Mouse (Mus musculus) adrenal gland, adult 18-20 months (tissue): Measurements from ENCODE around the gene Phf2. TPM values are rescaled to one million over a fixed set of nuclear protein-coding genes. Genes with fewer than 3 reads are reported as not detected.

Experiments used
- DNase-seq, 2 experiments: peaks; one replicate each; pipeline ENCODE4 v3.0.0; 2021 to 2022; ENCODE audit warnings: low spot score in 2 of 2
- long read RNA-seq, 2 experiments: library from polyadenylated mRNA; stranded (forward); transcript quantifications; one replicate each; pipeline ENCODE4 v2.0.0; 2021
- total RNA-seq, 2 experiments: library from RNA; stranded (reverse); gene quantifications; 1 replicate in 1 of 2; 2 replicates in 1 of 2; pipeline ENCODE4 v1.2.3; 2021

Phf2 gene
- total RNA-seq, result 10 to 100 TPM; 46.7 to 47.4 TPM
- long read RNA-seq, experiment 1, full-length matches to known transcripts, result 2 of 13 reads
- long read RNA-seq, experiment 1, partial matches to known transcripts, result 11 of 13 reads
- long read RNA-seq, experiment 1, other reads (novel, unspliced or antisense), result 0 of 13 reads
- long read RNA-seq, experiment 2, partial matches to known transcripts, result 6 of 10 reads
- long read RNA-seq, experiment 2, other reads (novel, unspliced or antisense), result 4 of 10 reads

GRCm38 (mm10) chr13:48870771-48871731 is at the start of gene Phf2:
TSS of gene Phf2 (minus strand) at chr13:48871119.
- peak; percentile 47 to 50 for DNase-seq

GRCm38 (mm10) chr13:48919756-48920415 is 49.0 kb upstream of the Phf2 start:
- no peak for DNase-seq

- DNase-seq, result no peak
Measured at GRCm38 (mm10) chr13:48917113-48917599, 46.2 kb upstream of the Phf2 start.

GRCm38 (mm10) chr13:48913680-48914079 is 42.8 kb upstream of the Phf2 start:
- peak in 1 of 2 experiments; percentile 61 for DNase-seq

- DNase-seq, result no peak
Measured at GRCm38 (mm10) chr13:48913141-48913540, 42.2 kb upstream of the Phf2 start.

GRCm38 (mm10) chr13:48911426-48911825 is 40.5 kb upstream of the Phf2 start:
- DNase-seq, result no peak

GRCm38 (mm10) chr13:48905458-48905857 is 34.5 kb upstream of the Phf2 start:
- no peak for DNase-seq

GRCm38 (mm10) chr13:48895376-48895775 is 24.5 kb upstream of the Phf2 start:
- DNase-seq, result no peak

GRCm38 (mm10) chr13:48890260-48890960 is 19.5 kb upstream of the Phf2 start:
- no peak for DNase-seq

- DNase-seq, result peak; percentile 97 to 98
Measured at GRCm38 (mm10) chr13:48878534-48878933, 7.6 kb upstream of the Phf2 start.

- no peak for DNase-seq
Measured at GRCm38 (mm10) chr13:48877805-48878204, 6.9 kb upstream of the Phf2 start.

- no peak for DNase-seq
Measured at GRCm38 (mm10) chr13:48872726-48873125, 1.8 kb upstream of the Phf2 start.

- no peak for DNase-seq
Measured at GRCm38 (mm10) chr13:48871887-48872606, 1.1 kb upstream of the Phf2 start.

- DNase-seq, result peak; percentile 53 to 61
Measured at GRCm38 (mm10) chr13:48869950-48870770, 759 bp downstream of the Phf2 start.

- no peak for DNase-seq
Measured at GRCm38 (mm10) chr13:48869600-48869949, 1.3 kb downstream of the Phf2 start.

- DNase-seq, result no peak
Measured at GRCm38 (mm10) chr13:48869088-48869487, 1.8 kb downstream of the Phf2 start.

GRCm38 (mm10) chr13:48864673-48865356 is 6.1 kb downstream of the Phf2 start:
- no peak for DNase-seq

- DNase-seq, result no peak
Measured at GRCm38 (mm10) chr13:48863556-48863955, 7.4 kb downstream of the Phf2 start.

GRCm38 (mm10) chr13:48861913-48862312 is 9.0 kb downstream of the Phf2 start:
- DNase-seq, result no peak
